Mouse (Mus musculus): ENCODE results near the gene Skap1.

- TF ChIP-seq POLR2A (IDR thresholded peaks at IDR 0.05; ENCODE audit: insufficient read depth, low read length) (no peak), CTCF (IDR thresholded peaks at IDR 0.05; ENCODE audit: low read depth, low read length) (no peak), EP300 (IDR thresholded peaks at IDR 0.05; ENCODE audit: insufficient read depth, low read depth, low read length) (no peak)
These were observed 310.1 kb downstream of the Skap1 start for GRCm38 (mm10) chr11:96774536-96774935.

All from ES-Bruce4 (cell line).